Mouse (Mus musculus): ENCODE data around the gene Htra3.

DNA sequence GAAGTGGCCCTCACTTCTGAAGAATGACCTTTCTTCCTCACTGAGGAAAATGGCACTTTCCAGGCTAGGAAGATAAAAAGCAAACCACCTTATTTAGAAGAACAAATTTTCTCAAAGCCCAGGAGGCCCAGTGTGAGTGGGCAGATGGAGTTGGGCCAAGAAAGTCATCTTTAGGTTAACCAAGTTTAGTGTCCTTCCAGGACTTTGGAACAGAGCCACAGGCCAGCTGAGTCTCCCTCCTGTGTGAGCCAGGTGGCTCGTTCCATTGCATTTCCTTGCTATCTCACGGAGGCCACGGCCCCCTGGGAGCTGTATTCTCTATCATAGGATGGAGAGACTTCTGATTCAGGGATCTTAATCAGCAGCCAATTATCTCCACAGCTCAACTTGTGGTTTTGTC is 31.3 kb upstream of the Htra3 start:
- TF ChIP-seq ZNF384 (IDR thresholded peaks at IDR 0.05; ENCODE audit: low read depth, low read length) (no peak), CHD2 (IDR thresholded peaks at IDR 0.05; ENCODE audit: low read depth, low read length) (no peak), HCFC1 (IDR thresholded peaks at IDR 0.05; ENCODE audit: borderline replicate concordance, insufficient read depth, low read length) (no peak), ZC3H11A (IDR thresholded peaks at IDR 0.05; ENCODE audit: borderline replicate concordance, low read depth, low read length) (no peak), MAFK (IDR thresholded peaks at IDR 0.05; ENCODE audit: insufficient read depth, low read depth, low read length) (no peak)
